Mouse (Mus musculus) gonadal fat pad, adult 2 months (tissue): ENCODE measurements around the gene Ggta1. TPM values are rescaled to one million over a fixed set of nuclear protein-coding genes. Genes with fewer than 3 reads are reported as not detected.

Experiments
- DNase-seq: peaks from one replicate; pipeline ENCODE4 v3.0.0-alpha.2; 2012; ENCODE audit warnings: low read depth
- polyA plus RNA-seq: library from polyadenylated mRNA; depleted of rRNA; stranded (reverse); fragments of >200 nt; gene quantifications from 2 replicates; pipeline ENCODE4 v1.2.3, GENCODE M21; 2012

The Ggta1 gene
- polyA plus RNA-seq, 1 experiment = 37.9 TPM

DNA sequence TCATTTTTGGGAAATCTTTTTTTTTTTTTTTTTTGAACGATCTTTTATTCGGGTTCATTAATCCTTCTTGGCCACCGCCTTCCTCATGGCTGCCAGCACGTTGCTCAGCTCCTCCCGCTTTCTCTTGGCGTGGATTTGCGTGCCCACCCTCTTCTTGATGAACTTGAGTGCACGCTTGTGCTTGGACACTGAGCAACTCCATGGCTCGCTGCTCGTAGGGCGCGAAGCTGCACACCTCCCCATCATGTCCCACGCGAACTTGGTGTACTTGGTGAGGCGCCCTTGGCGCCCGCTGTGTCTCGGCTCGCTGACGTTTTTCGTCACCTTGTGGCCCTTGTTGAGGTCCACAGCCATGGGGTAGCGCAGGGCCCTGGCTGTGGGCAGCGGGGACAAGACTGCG, 28.1 kb upstream of the Ggta1 start:
- no peak for DNase-seq

DNA sequence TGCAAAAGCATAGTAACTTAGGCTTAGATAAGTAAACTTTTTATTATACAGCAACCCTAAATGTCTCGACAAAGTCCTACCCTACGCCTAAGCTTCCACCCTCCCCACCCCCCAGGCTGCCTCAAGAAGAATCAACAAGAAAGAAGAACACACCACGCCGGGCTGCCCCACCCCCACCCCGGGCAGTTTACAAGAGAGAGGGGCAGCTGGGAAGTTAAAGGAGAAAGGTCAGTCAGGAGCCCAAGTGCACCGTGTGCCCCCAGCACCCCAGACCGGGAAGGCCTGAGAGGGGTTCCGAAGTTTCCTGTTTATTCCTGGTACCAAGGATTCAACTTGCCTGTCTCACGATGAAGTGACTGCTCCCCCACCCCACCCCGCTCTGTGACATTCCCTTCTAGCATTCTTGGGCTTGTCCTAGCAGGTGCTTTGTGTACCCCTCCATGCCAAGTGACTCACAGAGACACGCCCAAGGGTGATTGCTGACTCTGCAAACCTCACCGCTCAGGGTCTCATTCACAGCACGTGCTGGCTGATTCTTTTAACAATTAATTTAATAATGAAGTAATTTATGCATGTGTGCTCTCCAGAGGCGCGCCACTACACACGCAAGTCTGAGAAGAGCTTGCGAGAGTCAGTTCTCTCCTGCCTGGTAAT, 27.6 kb upstream of the Ggta1 start:
- DNase-seq = peak; percentile 36

DNA sequence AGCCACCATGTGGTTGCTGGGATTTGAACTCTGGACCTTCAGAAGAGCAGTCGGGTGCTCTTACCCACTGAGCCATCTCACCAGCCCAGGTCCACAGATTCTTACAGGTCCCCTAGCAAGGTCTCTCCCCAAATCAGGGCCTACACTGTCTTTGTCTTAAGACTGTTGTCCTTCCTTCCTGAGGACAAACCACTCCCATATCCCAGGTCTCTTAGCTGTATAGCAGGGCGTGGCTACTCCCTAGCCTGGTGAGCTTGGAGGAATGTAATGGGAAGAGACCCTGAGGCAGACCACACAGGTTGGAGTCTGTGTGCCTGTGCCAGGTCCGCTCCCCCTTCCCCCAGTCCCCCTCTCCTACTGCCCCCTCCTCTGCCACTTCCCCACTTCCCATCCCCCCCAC, 24.7 kb upstream of the Ggta1 start:
- DNase-seq = no peak

DNA sequence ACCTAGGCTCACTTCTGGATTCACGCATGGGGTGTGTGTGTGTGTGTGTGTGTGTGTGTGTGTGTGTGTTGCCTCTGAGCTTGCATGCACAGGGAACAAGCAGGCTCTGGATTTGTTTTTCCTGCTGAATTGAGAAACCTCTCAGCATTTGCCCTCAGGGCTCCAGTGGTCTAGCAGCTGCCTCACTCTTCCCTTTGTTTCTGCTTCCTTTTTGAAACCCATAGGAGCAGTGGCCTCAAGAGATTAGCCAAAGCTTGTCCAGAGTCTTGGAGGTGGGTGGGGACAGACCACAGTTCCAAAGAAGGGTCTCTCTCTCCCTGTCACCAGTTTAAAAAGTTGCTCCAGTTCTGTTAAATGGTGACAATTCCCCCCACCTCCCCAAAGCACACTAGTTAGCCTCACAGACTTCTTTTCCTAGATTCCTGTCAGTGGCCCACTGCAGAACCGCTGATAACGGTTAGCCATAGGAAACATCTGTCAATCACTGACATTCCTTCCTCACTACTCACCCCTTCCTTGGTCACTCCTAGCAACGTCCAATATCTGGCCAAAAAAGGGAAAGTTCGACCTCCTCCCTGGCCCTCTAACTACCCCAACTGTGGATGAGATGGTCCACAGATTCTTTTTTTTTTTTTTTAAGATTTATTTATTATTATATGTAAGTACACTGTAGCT, 24.1 kb upstream of the Ggta1 start:
- DNase-seq = no peak

DNA sequence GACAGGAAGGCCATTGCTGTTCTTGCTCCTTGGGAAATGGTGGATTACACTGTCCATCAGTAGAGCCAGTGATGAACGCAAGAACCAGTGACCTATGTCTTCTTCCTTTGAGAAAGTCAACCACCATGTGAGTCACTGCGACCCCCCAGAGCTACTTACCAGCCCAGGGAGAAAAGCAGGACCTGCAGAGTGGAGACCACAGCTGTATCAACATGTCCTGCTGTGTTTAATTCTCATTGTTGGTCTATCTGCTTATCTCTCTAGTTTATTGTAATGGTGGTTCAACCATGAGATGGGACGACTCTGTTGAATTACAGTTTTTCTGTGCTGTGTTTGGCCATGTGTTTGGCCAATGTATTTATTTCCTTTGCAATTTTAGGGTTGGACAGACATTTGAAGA, 21.1 kb upstream of the Ggta1 start:
- DNase-seq = no peak

DNA sequence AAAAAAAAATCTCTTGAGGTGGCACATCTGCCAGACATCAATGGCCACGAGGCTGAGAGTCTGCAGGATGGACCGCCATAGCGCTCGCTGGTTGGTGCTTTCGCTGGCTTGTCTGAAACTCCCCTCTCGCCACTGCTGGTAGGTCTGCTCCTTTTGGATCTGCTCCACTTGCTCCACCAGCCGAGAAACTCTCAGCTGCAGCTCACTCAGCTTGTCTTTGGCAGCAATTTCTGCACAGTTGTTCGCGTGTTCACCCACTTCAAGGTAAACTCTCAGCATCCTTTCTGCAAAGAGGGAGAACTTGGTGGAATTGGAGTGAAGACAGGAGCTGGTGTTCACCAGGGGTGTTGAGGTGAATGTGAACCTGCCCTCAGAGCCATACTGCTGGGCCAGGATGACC, 20.4 kb upstream of the Ggta1 start:
- DNase-seq = no peak

DNA sequence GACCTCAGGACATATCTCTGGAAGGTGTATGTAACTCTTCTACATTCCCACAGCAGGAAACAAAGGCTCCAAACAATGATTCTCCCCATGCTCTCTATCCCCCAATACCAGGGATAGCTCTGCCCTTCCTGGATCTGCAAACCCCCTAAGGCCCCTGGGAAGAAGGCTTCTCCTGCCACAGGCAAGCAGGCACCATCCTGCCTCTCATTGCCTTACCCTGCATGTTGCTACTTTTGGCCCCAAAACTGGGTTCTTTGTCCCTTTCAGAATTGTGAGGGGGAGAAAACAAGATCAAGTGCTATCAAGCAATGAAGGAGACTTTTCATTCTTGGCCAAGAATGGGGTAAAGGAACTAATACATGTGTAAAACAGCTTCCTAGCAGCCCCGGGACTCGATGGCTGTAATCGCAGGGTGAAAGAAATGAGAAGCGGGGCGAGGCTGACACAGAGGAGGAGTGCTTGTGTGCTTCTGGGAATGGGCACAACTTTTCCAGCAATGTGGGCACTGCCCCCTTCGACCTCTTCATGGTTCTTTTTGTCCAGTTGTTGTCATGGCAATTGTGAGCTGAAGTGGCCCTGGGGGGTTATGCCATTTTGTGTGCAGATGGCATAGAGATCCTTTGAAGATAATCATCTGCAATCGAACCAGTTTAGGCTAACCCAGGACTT, 18.4 kb upstream of the Ggta1 start:
- DNase-seq = no peak

DNA sequence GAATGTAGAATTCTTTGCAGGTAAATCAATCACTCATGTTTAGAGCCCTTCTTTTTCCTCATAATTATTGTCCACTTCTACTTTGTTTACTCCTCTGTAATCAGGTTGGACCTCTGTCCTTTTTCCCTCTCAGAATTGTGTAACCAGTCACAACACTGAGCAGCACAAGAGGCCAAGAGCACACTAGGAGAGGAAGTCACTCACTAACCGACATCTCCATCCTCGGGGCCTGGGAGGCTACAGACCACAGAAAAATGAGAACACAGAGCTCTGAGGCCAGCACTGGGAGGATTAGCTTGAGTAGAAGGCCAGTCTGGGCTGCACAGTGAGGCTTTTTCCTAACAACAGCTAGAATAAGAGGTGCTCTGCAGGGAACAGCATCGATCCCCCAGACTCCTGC, 17.0 kb upstream of the Ggta1 start:
- DNase-seq = no peak

DNA sequence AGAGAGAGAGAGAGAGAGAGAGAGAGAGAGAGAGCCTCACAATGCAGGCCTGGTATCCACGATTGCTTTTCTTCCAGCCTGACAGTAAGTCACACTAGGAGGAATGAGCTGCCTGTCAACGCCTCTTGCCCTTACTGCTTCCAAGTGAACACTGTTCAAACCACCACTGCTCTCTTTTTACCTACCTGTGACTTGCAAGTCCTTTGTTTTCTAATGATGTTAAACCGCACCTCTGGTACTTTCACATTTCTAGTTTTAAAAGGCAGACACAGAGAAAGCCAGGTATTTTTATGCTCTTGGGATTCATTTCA, 15.7 kb upstream of the Ggta1 start:
- DNase-seq = no peak

DNA sequence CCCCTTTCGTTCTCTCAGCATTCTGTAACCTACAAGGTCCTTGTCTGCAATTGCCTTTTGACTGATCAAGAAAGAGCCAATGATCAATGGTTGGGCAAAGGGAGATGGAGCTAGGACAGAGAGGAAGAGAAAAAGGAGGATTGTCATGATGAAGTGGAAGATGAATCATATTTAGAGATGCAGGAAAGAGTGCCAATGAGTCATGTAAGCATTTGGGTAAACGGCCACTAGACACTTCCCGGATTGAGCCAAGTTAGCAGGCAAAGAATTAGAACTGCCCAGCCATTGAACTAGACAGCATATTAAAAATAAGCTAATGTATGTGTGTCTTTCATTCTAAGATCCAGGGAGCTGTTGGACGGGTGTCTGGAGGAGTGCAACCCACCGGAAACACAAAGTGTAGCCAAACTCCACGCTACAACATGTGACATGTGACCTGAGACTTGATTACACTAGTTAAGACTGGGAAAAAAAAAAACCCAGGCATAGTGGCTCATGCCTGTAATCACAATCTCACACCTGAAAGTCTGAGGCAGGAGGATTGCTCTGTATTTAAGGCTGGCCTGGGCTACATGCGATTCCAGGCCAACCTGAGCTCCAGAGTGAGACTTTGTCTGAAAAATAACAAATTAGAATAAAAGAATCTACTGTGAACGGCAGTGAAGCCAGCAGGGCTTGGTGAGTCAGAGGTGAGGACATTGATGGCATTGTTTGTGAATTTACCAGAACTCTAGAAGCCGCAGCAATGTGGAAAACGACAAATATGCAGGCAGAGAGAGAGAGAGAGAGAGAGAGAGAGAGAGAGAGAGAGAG, 15.2 kb upstream of the Ggta1 start:
- DNase-seq = no peak

DNA sequence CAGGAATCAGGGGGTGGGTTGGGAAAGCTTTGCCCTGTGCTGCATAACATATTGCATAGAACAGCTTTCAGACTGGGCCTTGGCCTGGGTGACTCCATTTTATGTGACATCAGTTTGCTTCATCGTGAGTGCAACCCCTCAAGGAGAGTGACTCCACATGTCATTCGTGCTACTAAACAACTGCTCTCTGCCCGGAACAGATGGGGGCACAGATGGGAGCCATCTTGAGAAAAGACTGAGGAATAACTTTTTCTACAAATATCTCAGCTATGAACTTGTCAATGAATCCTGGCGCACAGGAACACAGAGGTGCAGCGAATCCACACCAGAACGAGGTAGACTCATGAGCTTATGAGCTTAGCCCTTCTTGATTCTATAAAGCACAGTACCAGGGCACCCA, 14.3 kb upstream of the Ggta1 start:
- no peak for DNase-seq

DNA sequence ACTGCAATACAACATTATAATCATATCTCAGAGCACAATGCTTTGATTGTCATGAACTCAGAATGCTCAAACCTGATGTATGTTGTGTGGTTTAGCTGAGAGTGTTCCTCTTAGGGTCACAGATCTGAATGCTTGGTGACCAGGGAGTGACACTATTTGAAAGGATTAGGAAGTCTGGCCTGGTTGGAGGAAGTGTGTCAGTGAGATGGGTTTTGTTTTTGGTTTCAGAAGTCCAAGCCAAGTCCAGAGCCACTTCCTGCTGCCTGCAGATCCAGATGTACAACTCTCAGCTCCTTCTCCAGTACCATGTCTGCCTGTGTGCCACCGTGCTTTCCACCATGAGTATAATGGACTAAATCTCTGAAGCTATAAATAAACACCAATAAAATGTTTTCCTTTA, 11.9 kb upstream of the Ggta1 start:
- no peak for DNase-seq

DNA sequence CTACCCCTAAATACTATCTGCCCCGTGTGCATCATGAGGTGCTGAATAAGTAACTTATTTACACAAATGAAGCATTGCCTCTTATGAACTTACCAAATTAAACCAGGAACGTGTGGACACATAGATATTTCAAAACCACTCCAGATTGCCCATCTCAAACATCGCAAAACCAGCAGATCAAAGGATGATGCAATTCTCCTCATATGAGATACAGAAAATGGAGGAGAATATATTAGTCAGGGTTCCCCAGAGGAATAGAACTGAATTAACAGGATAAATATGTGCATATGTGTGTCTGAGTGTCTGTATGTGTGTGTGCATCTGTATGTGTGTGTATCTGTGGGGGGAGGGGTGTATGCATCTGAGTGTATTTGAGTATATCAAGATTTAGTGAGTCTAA, 6.2 kb upstream of the Ggta1 start:
- no peak for DNase-seq

DNA sequence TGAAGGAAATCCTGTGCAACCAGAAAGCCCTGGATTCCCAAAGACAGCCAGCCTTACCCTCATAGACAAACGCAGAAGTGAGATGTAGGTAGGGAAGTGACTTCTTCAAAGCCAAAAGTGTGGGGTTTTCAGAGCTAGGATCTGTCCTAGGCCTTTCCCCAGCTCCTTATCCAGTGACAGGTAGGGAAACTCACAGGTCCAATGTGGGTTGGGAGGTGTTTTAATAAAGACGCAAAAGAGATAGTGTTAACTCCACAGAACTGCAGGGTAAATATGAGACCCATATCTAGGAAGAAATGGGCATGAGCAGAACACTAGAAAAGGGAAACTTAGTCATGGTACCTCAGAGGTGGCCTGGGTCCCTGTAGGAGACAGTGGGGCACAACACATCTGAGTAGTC, 5.2 kb upstream of the Ggta1 start:
- DNase-seq = no peak

DNA sequence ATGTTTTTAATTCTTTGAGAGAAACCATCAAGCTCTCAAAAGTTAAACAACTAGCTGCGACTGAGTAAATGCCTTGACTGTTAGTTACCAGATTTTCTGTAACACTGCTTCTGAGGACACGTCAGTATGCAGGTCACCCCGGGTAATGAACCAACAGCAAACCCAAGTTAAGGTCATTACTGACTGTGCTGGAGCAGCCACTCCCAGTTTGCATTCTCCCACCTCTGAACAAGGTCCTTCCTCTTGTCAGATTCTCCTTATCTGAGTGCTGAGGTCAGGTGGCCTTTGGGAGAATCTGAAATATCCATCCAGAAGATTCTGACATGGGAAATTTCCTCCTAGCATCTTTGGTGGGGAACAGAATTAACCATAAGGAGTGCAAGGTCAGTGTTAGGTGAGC, 4.8 kb upstream of the Ggta1 start:
- no peak for DNase-seq

DNA sequence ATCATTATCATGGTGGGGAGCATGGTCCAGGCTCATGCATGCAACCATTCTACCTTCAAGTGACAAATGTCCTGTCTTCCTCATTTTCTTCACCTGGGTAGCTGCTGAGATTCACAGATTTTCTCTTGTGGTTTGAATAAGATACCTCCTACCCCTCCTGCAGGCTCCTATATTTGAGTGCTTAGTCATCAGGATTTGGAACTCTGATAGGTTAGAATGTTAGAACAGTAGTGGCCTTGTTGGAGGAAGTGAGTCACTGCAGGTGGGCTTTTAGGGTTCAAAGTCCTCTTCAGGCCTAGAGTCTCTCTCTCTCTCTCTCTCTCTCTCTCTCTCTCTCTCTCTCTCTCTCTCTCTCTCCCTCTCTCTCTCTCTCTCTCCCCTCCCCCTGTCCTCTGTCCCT, 2.6 kb upstream of the Ggta1 start:
- DNase-seq = no peak

DNA sequence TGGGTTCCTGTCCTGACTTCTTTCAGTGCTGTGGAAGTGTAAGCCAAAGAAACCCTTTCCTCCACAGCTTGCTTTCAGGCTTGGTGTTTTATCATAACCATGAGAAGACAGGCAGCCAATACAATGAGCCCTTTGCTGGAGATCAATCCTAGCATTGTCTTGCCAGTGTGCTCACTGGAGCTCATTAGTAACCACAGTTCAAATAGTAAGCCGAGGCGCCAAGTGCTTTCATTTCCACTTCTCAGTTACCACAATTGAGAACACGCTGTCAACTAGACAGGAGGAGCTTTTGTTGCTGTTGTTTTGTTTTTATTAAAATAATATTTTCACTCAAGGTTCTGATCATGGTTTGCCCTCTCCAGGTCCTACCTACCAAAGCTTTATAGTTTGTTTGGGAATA, 1.5 kb upstream of the Ggta1 start:
- no peak for DNase-seq

DNA sequence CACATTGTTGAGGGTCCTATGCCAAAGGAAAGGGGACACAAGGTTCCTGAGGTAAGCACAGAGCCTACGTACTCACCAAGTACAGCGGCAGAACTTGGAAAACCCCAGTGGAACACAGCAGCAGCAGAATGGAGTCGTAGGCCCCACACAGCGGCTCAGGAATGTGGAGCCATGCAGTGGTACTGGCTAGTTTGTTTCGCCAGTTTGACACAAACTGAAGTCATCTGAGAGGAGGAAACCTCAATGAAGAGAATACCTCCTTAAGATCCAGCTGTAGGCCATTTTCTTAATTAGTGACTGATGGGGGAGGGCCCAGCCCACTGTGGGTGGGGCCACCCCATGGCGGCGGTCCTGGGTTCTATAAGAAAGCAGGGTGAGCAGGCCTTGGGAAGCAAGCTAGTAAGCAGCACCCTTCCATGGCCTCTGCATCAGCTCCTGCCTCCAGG, 1.1 kb upstream of the Ggta1 start:
- DNase-seq = no peak

DNA sequence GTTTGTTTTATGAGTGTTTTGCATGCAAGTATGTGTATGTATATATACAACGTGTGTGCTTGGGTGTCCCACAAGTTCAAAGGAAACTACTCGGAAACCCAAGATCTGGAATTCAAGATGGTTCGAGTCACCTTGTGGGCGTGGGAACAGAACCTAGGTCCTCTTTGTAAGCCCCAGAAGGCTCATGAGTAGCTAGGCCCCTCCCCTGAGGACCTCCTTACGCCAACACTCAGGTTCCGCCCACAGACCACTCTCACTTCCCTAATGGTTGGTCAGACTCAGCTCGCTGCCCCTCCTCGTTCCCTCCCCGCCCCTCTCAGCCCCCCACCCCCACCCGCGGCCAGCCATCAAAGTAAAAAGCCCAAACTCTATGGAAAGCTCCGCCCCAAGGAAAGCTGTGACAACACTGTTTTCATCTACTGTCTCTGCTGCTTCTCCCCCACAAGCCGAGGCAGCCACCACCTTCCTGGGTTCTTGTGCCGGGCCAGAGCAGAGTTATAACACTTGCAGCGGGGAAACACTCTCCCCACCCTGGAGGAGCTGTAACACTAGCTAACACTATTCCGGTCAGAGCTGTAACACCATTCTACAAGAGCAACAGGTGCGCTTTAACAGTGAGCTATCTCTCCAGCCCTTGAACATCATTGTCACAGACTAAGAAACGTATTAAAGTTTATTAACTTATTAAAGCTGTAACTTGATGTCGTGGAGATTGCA, 499 bp upstream of the Ggta1 start:
- no peak for DNase-seq

DNA sequence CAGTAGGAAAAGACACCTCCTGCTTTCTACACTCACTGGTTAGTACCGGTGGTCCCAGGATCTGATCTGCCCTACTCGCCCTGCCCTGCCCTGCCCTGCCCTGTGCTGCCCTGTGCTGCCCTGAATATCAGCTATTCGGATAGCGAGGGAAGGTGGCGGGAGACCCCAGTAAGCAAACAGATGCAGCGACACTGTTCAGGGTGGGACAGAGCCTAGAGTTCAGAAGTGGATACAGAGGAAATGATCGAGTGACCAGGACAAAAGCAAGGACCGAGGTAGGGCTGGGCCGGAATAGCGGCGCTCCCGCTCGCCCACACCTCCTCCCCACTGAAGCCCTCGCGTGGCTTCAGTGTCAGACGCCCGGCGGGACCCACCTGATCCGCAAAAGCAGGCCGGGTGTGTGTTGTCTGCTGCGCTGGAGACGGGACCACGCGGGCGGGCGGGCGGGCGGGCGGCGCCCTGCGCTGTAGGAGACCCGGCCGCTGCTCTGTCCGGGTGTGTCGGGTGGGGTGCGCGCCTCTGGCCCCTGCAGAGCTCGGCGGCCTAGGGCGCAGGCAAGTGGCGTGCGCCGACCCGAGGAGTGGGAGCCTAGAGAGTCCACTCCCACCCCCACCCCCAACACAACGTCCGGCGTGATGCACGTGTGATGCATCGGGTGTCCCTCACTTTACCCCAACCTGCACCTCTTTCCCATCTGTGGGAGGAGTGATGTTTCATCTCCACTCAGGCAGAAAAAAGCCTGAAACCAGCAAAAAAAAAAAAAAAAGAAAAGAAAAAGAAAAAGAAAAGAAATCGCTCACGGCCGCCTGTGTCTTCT, 852 bp downstream of the Ggta1 start:
- DNase-seq = no peak
